Mouse (Mus musculus) hindbrain, embryonic 12.5 days (tissue): ENCODE measurements around the gene Mup11. TPM values are rescaled to one million over a fixed set of nuclear protein-coding genes. Genes with fewer than 3 reads are reported as not detected.
"Not testable (repeated sequence)": the region's sequence is repeated elsewhere in the genome, so short reads cannot be mapped to it uniquely, and the experiment has no call there.

Experiments
- ATAC-seq: fragments of 200-750 bp; cut with Nextera tagmentation; 2 replicates; pipeline ENCODE4 v1.8.0; 2017; ENCODE audit warnings: moderate TSS enrichment; ENCODE audit not compliant: low FRiP score
- H3K27ac ChIP-seq: fragments of 300-500 bp; sonication (generic); 2 replicates; pipeline ENCODE4 v1.5.1; 2016; ENCODE audit warnings: mild to moderate bottlenecking
- H3K27me3 ChIP-seq: fragments of 300-500 bp; sonication (generic); 2 replicates; pipeline ENCODE4 v1.6.1; 2016; ENCODE audit warnings: mild to moderate bottlenecking
- H3K36me3 ChIP-seq: fragments of 300-500 bp; sonication (generic); 2 replicates; pipeline ENCODE4 v1.6.1; 2016; ENCODE audit warnings: mild to moderate bottlenecking
- H3K4me1 ChIP-seq: fragments of 300-500 bp; sonication (generic); 2 replicates; pipeline ENCODE4 v1.6.1; 2016
- H3K4me2 ChIP-seq: fragments of 300-500 bp; sonication (generic); replicated peaks from 2 replicates; pipeline ENCODE4 v1.6.1; 2016; ENCODE audit warnings: mild to moderate bottlenecking
- H3K4me3 ChIP-seq: fragments of 300-500 bp; sonication (generic); 2 replicates; pipeline ENCODE4 v1.5.1; 2016; ENCODE audit warnings: mild to moderate bottlenecking
- H3K9ac ChIP-seq: fragments of 300-500 bp; sonication (generic); 2 replicates; pipeline ENCODE4 v1.6.1; 2016; ENCODE audit warnings: mild to moderate bottlenecking, moderate library complexity
- H3K9me3 ChIP-seq: fragments of 300-500 bp; sonication (generic); replicated peaks from 2 replicates; pipeline ENCODE4 v1.6.1; 2016; ENCODE audit warnings: mild to moderate bottlenecking
- WGBS: fragments of 180-500 bp; shearing (Covaris S2); methylation state at CpG from one replicate; pipeline ENCODE4 v1.1.7; 2016; 5-methylcytosine and 5-hydroxymethylcytosine counted together
- polyA plus RNA-seq: library from polyadenylated mRNA; unstranded; fragments of >200 nt; fragmentation: Nextera tagmentation; extraction: Ambion mirVana; gene quantifications from 2 replicates; pipeline ENCODE4 v1.2.1, GENCODE M21; 2016

Mup11 gene
- polyA plus RNA-seq = not detected in 2 replicates

- H3K9ac ChIP-seq, H3K9me3 ChIP-seq, H3K4me2 ChIP-seq, H3K27me3 ChIP-seq, H3K27ac ChIP-seq, ATAC-seq, H3K36me3 ChIP-seq, H3K4me3 ChIP-seq, H3K4me1 ChIP-seq: not testable (repeated sequence)
- 91% methylated on average over 4 of the region's 5 CpGs for WGBS
These were observed at the start of gene Mup11 for GRCm38 (mm10) chr4:60662311-60662710. TSS of gene Mup11 (minus strand) at chr4:60662411.

Other genes starting within 250 kb of the Mup11 start
- gene Mup9, start 240.5 kb downstream of the Mup11 start, polyA plus RNA-seq = not detected in 2 replicates
- not detected in 2 replicates for gene Mup1, start 160.5 kb downstream of the Mup11 start, polyA plus RNA-seq
- gene Mup10, start 80.2 kb downstream of the Mup11 start, polyA plus RNA-seq = not detected in 2 replicates
- not detected in 2 replicates for gene Mup12, start 78.9 kb upstream of the Mup11 start, polyA plus RNA-seq
- not detected in 2 replicates for gene Mup22, start 159.1 kb upstream of the Mup11 start, polyA plus RNA-seq